Mouse (Mus musculus) splenic B cell, adult 2 months (primary cell): ENCODE results near the gene Tedc2.

Experiments used
- DNase-seq: peaks from one replicate; pipeline ENCODE4 v3.0.0-alpha.2; 2011; ENCODE audit warnings: low read depth, low spot score
- H3K27me3 ChIP-seq: 2 replicates; pipeline ENCODE4 v1.6.1; 2012; ENCODE audit warnings: mild to moderate bottlenecking, low read length, moderate library complexity, mixed read lengths; ENCODE audit not compliant: control insufficient read depth, poor library complexity, insufficient read depth, severe bottlenecking
- H3K36me3 ChIP-seq: 2 replicates; pipeline ENCODE4 v1.6.1; 2012; ENCODE audit warnings: mild to moderate bottlenecking, low read length, moderate library complexity, mixed read lengths; ENCODE audit not compliant: control insufficient read depth, poor library complexity, insufficient read depth, severe bottlenecking

Gene Tedc2

DNA sequence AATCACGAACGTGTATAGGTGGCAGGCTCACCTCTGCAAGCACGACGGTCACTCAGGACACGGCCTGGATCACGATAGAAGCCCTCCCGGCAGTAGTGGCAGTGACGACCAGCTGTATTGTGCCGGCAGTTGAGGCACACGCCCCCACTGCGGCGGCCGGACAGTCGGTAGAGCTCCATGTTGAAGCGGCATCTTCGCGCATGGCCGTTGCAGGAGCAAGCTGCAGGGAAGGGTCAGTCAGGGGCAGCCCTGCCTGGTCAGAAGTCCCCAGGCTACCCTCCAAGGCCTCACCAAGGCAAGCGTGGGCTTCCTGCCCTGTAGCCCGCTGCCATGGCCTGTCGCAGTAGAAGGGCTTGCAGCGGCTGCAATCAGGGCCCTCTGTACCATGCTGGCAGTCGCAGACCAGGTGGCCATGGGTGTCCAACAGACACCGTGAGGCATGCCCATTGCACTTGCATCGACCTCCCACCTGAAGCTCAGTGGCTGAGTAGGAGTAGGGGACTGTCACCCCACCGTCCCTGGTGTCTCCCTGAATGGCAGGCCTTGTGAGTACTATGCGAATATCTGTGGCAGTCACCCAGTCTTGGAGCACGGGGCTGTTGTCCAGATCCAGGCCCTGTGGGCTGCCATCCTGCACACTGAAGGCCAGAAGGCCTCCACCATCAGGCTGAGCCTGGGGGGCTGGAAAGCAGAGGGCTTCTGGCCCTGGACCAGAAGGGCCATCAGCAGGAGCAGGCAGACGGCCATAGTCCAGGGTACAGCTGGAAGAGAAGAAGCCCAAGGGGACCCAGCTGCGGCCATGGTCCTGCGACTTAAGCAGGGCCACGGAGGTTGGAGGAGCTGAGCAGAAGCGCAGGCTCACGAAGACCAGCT lies 12.6 kb downstream of the Tedc2 start:
- H3K27me3 ChIP-seq = no peaks in the 10 kb centered on the region
- no peaks in the 10 kb centered on the region for H3K36me3 ChIP-seq
- no peak for DNase-seq

DNA sequence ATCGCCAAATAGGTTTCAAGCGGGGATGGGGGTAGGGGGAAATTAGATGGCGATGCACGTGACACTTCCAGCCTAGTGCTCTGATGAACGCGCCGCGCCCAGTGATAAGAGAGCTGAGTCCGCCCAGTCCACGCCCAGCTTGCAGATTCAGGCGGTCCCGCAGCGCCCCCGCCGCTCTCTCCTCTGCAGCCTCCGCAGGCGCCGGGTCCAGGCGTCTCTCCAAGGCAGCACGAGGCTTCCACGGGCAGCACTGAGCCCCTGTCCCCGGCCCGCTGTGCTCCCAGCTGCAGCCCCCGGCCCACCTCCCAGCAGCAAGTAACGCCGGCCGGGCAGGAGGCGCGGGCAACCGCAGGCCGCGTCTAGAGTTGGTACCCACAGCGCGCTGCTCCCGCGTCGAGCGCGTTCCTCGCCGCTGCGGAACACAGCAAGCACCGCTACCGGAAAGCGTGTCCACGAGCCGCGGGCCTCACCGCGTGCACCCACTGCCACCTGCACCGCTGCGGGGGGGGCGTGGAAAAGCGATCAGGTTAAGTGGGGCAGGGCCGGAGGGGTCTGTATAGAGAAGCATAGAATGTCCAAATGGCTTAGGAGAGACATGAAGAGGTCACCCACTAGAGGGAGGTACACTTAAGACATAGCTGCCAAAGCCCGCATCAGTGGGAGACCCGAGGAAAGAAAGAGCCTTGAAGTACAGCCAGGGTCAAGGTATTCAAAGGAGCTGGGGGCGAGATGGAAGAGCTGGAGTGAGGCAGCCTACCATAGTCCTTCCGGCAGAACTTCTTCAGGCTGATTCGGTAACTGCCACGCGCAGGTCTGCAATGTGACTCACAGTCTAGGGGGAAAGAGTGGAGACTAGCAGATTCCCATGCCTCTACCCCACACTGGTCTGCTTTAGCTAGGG lies 13.9 kb downstream of the Tedc2 start:
- no peaks in the 10 kb centered on the region for H3K27me3 ChIP-seq
- DNase-seq = peak; percentile 67
- no peaks in the 10 kb centered on the region for H3K36me3 ChIP-seq

DNA sequence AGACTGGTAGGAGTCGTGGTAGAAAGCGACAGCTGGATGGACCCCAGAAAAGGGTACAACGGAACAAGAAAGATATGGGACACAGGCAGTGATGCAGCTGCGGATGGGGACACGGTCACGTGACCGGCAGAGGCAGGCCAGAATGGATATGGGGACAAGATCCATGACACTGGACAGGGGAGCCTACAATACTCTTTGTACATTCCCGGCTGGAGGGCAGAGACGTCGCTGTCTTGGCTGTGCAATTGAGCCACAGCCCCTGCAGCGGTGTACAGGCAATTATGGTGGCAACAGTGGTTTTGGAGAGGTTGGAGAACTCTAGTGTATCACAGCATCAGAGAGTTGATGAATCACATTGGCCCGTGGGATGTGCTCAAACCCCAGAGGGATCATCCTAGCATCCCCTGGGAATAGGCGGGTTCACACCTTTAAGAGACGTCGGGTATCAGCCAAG lies 14.7 kb downstream of the Tedc2 start:
- no peaks in the 10 kb centered on the region for H3K36me3 ChIP-seq
- no peaks in the 10 kb centered on the region for H3K27me3 ChIP-seq
- DNase-seq = no peak

DNA sequence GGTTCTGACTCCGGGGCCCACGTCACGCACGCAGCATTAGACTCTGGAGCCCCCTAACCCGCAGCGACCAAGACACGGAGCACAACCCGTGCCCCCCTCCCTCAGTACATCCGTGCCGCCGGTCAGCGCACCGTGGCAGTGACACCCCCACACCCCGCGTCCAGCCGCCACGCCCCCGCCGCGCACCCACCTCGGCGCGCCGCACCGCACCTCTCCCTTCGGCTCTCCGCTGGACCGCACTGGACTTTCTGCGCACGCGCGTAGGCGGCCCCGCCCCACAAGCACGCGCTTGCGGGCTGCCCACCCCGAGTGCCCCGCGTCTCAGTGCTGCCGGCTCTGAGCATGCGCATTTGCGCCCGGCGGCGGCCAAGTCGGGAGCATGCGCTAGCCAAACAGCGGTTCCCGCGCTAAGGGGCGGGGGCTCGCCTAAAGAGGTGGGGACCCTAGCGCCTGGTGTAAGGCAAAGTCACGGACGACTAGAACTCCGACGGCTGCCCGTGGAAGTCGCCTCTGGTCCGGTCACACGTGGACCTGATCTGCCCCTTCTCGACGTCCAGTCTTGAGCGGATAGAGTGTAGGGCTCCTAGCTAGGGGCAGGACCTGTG lies 15.3 kb downstream of the Tedc2 start, which contains the start of gene Tbc1d24:
TSS of gene Tbc1d24 (minus strand) at position 279 of the 605 bp plus-strand sequence.
- peak; percentile 89 for DNase-seq
- Histone ChIP-seq H3K27me3 (no peaks in the 10 kb centered on the region), H3K36me3 (no peaks in the 10 kb centered on the region)

DNA sequence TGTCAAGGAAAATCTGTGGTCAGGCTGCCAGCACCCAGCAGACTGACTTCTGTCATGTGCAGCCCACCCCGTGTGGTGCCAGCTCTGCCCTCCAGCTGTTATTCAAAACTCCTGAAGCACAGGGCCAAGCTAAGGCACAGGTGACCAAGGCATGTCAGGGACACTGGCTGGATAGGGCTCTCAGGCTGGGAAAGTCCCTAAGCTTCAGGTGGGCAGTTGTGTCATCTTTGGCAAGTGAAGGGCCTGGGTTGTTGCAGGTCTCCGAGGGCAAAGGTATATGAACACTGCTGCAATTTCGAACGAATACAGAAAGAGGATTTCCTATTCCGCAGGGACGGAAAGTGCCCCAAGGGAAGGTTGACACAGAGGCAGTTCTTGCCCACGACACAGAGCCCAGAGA lies 15.8 kb downstream of the Tedc2 start:
- DNase-seq = no peak
- Histone ChIP-seq H3K27me3 (no peaks in the 10 kb centered on the region), H3K36me3 (no peaks in the 10 kb centered on the region)

DNA sequence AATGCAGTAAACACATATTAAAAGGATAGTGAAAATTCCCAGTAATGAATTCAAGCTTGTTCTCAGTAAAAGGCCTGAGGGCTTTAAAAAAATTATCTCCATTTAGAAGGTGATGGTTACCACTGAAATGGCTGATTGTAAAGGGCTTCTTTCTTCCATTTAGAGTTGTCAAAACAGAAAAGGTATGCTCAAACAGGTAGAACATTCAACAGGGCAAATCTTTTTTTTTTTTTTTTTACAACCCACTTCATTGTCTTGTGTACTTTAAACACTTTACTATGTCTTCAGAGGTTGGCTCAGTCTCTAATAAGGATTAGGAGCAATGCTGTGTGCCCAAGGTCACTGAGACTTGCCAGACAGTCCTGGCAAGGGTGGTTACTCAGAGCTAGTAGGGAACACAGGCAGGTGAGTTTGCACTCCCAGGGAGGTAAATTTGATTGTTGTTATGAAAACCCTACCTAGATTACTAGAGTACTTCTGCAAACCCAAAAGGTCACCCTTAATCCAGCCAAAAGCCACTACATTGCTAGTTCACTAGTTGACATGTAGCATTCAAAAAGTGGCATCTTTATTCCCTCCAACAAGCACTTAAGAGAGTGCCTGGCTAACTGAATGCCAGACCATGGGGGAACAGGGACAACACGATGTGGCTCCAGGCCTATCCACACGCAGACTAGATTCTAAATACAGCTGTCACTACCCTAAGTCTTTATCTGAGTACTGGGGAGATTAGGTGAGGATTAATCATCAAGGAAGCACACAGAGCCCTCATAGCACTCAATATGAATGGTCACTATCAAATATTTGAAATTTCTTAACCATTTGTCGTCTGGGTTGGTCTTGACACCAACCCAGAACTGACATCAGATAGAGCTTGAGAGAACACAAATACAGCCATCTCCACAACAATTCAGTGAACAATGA lies 16.8 kb downstream of the Tedc2 start:
- Histone ChIP-seq H3K27me3 (no peaks in the 10 kb centered on the region), H3K36me3 (no peaks in the 10 kb centered on the region)
- no peak for DNase-seq

DNA sequence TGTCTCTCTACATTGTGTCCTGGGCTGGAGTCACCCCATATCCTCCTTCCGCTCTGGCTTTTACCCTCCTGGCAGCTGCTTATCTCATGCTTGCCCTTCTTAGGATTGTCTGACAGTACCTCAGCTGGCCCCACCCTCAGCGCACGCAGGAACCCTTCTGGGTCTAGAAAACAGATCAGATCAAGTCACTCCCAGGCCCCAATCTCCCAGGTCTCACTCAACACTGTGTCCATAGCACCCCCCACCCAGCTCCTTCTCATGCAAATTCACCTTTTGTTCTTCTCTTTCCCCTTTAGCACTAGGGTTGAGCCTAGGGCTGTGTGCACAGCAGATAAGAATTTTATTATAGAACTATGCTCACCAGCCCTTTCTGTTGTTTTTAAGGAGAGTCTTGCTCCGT lies 17.6 kb downstream of the Tedc2 start:
- DNase-seq = no peak

DNA sequence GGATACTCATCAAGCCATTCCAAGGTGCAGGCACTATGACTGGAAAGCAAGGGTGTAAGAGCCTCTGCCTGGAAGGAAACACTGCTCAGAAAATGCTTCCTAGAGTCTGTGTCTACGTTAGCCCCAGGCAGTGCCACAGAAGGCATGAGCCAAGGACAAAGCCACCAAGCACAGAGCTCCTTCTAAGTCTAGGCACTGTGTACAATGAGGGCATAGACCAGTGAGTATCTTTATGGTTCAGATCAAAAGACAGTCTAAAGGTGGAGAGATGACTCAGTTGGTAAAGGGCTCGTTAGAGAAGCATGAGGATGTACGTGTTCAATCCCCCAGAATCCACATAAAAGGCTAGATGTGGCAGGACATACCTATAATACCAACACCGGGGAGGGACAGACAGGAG lies 19.6 kb downstream of the Tedc2 start:
- no peaks in the 10 kb centered on the region for H3K36me3 ChIP-seq
- no peak for DNase-seq

More for the DNA sequence above, 17.6 kb downstream of the Tedc2 start:
- Histone ChIP-seq H3K27me3 (no peaks in the 10 kb centered on the region), H3K36me3 (no peaks in the 10 kb centered on the region)

DNA sequence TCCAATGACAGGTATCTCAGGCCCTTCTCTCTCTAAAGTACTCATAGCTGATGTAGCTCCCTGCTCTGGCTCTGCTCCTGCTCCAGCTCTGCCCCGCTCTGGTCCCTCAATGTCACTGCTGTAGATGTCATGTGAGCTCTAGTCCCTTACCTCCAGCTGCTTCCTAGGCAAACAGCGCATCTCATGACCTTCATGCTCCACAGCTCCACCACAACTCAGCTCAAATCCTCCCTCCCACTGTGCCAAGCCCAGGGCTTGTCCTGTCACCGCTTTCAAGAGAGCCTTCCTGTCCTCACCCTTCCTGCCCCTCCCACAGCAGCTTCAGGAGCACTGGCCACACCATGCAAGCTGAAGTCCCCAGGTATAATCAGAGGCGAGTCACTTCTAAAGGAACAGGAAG lies 20.9 kb downstream of the Tedc2 start:
- Histone ChIP-seq H3K27me3 (no peaks in the 10 kb centered on the region), H3K36me3 (no peaks in the 10 kb centered on the region)
- DNase-seq = no peak

More for the DNA sequence above, 19.6 kb downstream of the Tedc2 start:
- H3K27me3 ChIP-seq = no peaks in the 10 kb centered on the region

DNA sequence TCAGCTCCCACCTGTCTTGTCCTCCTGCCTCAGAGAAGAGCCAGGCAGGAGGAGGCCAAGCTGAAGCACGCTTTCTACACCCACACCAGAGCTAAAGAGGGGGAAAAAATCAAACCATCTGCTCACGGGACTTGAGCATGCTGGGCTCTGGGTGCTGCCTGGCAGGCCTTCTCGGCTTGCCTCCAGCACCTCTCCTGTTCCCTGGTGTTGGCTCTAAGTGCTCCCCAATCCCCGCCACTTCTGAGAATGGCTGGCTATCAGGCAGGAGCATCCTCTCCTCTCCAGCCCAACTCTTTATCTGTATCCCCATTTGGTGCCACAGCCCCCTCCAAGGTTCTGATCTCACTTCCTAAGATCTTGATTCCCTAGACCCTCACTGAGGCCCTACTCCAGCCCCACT lies 21.4 kb downstream of the Tedc2 start:
- no peaks in the 10 kb centered on the region for H3K36me3 ChIP-seq
- no peaks in the 10 kb centered on the region for H3K27me3 ChIP-seq
- no peak for DNase-seq

DNA sequence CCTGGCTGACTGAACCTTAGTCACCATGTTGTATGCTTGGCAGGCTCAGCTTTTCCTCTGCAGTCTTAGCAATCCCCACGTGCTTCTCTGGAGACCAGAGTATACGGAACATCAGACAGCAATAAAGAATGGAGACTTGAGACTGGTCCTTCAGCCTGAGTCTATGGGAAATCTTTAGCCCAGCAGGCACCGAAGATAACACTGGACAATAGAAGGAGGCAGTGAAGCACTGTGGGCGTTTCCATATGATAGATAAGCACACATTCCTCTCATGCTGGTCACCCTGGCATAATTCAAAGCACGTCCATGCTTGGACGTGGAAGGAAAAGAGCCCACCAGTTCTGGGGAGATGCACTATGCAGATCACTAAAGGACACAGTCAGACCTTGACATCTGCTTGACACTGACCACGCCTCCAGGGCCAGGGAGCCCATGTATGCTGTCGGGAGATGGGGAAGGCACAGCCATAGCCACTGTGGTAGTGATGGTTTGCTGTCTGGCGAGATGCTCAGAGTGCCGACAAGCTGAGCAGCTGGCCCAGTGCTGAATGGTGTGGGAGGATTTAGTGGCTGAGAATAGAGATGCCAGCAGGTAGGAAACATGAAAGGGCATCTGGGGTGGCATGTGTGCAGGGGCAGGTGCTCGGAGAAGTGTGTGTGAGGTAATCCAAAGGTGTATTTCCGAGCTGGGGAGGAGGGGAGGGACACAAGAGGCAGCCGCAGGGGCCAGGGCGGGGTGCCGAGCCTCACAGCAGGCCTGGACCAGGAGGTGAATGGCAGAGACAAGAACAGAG lies 23.4 kb downstream of the Tedc2 start:
- no peak for DNase-seq
- Histone ChIP-seq H3K36me3 (no peaks in the 10 kb centered on the region), H3K27me3 (no peaks in the 10 kb centered on the region)

DNA sequence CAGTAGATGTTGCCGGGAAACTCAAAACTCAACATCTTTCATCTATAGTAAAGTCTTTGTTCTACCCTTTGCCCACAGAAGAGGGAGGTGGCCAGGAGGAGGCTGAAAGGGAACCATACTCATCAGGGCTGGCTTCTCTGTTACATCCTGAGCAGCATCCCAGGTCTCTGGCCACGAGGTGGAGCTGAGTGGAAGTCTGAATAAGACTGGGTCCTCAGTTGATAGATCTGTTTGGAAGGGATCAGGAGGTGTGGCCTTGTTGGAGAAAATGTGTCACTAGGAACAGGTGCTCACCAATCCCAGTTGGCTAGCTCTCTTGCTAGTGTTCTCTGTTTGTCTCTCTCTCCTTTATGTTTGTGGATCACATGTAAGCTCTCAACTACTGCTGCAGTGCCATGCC lies 25.3 kb downstream of the Tedc2 start:
- Histone ChIP-seq H3K27me3 (no peaks in the 10 kb centered on the region), H3K36me3 (no peaks in the 10 kb centered on the region)
- no peak for DNase-seq

DNA sequence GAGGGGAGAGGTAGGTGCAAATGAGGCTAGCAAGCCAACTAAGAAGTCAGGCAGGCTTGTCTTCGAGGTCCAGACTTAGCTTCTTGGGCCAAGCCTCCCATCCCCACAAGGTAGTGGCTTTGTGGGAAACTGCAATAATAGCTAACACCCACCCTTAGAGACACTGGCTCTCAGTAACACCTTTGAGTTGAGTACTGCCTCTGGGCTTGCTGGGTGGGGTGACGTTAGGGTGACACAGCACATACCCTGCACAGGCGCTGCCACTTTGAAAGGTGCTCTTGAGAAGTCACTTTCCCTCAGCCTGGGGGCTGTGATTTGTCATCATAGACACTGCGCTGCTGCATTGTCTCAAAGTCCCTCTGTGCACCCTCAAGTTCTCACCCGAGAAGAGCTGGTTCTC lies 26.9 kb downstream of the Tedc2 start:
- Histone ChIP-seq H3K27me3 (no peaks in the 10 kb centered on the region), H3K36me3 (no peaks in the 10 kb centered on the region)
- DNase-seq = no peak
